Mouse (Mus musculus): Measurements from ENCODE around the gene Kcnq2.
A peak's percentile ranks its signal among the peaks of the same experiment; 100 is the strongest.

Kcnq2 gene

DNA sequence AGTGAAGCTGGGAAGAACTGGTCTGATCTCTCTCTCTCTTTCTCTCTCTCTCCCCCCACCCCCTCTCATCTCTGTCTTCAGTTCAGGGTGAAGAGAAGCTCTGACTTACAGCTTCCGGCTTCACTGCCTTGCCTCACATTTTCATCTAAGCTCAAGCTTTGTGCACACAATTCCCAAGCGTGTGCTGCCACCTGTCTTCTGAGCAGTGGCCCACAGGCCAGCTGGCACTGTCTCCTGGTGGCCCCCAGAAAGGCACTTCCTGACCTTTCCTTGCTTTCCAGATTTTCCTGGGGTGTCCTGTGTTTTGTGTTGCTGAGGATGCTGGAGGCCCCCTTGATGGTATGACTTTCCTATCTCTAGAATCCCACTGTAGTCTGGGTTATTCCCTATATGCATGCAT lies 31.0 kb downstream of the Kcnq2 start:
- no peak for DNase-seq (ENCODE audit: low read depth, low spot score)

DNA sequence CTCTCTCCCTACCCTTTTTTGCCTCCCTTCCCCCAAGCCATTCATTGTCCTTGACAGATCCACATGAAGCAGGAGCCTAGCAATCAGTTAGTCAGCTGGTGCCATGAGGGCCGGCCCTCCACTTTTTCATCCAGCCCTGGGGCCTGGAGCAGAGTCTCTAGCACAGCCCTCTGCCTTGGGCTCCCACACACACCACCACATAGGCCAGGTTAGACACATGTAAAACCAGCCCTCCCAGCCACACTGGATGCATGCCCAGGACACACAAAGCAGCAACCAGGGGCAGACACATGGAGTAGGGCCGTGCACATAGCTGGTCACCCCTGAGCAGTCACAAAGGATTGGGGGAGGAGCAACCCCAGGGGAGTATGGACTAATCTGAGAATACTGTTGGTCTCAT lies 32.9 kb downstream of the Kcnq2 start:
- no peak for DNase-seq (ENCODE audit: low read depth, low spot score)

DNA sequence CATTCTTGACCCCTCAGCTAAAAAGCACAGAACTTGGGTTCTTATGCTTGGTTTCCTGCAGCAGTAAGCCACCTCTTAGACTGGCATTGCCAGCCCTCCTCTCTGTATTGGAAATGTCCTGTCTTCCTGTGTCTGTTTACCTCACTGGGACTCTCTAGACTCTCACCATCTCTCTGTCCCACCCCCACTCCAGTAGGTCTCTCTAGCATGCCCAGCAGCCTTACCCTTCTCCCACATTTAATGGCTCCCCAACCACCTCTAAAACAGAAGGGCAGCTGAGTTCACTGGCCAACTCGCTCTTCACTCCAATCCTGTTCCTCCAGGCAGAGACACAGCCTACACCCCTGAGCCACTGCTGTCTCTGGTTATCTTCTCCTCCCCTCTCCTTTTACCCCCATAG lies 33.5 kb downstream of the Kcnq2 start:
- DNase-seq (ENCODE audit: low read depth, low spot score) = no peak

DNA sequence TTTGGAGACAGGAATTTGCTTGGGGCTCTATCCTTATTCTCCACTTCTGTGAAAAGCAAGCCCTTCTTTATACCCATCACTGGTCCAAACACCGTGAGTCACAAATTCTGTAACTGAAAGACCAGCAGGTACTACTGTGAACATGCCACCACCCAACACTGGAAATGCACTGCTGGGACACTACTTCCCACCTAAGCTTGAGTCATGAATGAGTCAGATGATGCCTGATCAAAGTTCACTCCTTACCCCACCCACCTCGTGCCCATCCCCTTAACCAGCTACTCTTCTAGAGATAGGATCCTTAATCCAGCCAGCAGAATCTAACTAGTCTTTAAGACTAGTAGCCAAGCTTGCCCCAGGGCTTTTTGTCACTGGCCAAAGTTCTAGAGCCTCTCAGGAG lies 35.0 kb downstream of the Kcnq2 start:
- DNase-seq (ENCODE audit: low read depth, low spot score) = no peak

DNA sequence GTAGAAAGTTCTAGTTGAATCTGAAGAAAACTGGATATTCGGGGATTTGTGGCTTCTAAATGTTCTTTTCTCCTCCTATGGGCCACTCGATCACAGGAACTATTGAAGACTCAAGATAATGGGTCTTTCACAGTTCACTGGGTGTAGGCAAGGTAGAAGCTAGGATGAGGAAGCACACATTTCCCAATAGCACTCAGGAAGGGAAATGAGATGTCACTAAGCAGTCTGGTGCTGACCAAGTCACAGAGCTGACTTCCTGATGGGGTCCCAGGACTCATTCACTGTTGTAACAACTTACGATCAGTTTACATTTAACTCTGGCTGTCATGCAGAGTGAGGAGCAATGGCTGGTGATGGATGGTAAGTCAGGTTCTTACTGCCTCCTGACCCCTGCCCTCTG lies 45.0 kb downstream of the Kcnq2 start:
- DNase-seq (ENCODE audit: low read depth, low spot score) = no peak

DNA sequence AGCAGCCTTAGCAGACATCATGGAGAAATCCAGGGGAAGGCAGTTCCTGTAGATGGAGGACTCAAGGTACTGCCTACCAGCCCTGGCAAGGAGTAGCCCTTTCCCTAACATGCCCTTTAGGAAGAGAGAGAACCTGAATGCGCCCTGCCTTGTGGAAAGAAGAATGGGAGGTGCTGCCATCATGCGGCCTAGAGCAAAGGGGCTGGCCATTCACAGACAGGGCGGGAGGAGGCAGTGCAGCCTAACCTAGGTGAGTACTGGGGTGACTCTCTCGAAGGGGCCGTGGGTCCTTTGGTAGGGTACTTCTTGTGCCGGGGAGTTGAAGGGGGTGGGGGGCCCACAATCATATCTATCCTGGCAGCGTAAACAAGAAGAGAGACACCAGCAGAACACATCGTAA lies 50.1 kb downstream of the Kcnq2 start:
- no peak for DNase-seq (ENCODE audit: low read depth, low spot score)

DNA sequence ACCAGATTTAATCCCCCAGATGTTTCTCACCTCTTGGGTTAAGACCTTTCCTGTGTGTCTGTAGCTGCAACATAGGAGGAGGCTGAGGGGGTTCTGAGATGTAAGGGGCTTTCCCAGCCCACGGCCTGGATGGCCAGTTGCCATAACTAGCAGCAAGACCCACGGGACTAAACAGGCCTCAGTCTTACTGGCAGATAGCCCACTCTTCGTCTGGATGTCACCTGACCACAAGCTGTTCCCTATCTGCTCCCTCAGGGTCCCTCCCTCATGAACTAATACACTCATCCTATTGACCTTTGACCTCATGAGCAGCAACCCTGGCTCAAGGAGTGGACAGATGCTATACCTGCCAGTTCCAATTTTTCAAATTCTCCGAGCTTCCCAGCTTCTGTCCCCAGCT lies 51.2 kb downstream of the Kcnq2 start:
- DNase-seq (ENCODE audit: low read depth, low spot score) = no peak

DNA sequence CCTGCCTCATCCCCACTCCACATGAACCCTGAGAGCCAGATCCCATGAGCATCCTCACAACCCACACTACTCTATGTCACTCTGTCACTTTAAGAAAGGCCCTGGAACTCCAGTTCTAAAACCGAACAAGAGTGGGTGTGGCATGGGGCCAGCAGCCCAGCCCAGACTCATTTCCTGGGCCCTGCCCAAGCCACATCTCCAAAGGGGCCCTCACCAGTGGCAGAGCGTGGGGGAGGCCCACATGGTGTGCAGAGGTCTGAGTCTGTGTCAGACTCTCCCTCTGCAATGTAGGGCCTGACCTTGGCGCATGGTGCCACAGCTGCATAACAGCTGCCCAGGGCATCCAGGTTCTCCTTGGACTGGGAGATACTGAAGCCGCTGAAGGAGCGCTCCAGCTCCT lies 54.2 kb downstream of the Kcnq2 start:
- no peak for DNase-seq (ENCODE audit: low read depth, low spot score)

DNA sequence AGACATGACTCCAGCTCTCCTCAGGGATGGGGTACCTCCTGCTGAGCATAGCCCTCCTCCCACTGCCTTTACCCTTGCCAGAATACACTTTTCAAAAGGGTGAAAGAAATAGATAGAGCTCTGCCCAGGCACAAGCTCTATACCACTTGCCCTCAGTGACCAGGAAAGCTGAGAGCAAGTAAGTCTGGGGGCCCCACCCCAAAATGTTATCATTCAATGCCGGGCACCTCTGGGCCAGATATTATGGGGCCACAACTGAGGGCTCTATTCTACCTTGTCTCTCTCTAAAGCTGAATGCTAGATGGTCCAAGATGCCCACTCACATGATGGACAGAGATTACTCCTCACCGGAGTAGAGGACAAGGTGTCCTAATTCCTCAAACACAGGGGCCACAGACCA lies 55.6 kb downstream of the Kcnq2 start:
- no peak for DNase-seq (ENCODE audit: low read depth, low spot score)

DNA sequence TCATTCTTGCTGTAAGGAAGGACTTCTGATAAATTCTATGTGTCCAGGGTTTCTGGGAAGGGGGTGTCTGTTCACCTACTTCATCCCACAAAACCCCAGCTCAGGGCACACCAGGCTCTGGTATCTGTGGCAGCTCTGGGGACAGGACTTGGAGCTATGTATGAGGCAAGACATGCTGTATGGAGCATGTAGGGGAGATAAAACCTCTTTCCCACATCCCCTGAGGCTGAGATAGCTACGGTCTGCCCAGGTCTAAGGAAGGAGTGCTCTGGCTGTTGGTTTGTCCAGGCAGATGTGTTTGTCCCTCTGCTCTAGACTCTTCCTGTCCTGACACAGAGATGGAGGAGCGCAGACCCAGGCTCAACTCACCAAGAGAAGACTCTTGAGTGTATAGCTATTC lies 56.2 kb downstream of the Kcnq2 start:
- no peak for DNase-seq (ENCODE audit: low read depth, low spot score)

DNA sequence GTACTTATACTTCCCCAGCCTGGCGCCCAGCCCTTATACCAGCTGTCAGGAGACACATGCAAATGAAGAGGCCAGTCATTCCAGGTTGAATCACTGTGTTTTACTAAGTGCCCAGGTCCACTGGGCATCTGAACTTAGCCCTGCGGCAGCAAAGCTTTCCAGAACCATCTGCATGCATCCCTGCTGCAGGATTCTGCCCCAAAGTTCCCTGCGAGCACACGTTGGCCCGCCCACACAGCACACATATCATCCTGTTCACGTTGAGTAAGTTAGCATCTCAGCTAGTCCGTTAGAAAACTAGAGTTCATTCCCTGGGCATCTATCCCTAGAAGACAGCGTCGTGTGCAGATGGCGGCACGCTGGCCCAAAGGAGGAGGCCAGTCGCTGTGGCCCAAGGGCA lies 59.6 kb downstream of the Kcnq2 start:
- no peak for DNase-seq (ENCODE audit: low read depth, low spot score)

DNA sequence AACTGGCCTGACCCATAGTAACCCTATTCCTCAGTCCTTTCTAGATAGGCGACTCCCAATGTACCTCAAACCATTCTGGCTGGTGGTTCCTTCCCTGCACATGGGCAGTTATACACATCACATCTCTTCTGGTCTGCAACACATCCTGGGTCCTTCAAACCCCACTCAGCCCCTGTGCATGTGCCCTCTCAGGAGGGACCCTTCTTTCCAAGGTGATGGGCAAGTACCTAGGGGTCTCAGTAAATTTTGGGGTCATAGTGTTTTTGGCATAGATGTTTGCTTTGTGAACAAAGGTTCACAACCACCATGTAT lies 62.7 kb downstream of the Kcnq2 start:
- no peak for DNase-seq (ENCODE audit: low read depth, low spot score)

DNA sequence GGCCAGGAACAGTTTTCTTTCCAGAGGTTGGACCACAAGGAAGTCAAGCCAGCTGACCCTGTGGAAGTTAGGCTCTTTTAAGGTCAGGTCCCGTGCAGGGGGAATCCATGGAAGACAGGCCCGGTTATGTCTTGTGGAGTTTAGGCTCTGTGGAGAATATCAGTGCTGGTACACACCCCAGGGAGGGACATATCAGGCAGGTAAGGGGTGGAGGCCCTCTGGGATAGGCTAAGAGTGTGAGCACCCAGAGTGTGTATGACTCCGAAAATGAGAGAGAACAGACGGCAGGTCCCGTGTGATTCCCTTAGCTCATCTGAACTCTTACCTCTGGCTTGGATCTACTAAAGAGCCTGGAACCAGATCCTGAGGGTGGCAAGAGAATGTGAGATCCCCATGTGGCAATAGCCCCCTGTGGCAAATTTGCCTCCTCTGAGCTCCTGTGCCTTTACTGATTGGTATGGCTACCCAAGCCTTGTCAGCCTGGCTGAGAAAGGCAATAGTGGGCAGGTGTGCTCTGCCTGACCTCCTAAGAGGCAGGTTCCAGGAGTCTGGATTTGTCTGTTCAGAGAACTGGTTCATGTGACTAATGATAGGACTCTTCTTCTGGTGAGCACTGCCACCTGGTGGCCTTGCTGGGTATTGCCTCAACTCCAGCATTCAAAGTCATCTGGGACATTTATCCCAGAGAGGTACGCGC lies 63.2 kb downstream of the Kcnq2 start:
- DNase-seq (ENCODE audit: low read depth, low spot score) = peak; percentile 67

DNA sequence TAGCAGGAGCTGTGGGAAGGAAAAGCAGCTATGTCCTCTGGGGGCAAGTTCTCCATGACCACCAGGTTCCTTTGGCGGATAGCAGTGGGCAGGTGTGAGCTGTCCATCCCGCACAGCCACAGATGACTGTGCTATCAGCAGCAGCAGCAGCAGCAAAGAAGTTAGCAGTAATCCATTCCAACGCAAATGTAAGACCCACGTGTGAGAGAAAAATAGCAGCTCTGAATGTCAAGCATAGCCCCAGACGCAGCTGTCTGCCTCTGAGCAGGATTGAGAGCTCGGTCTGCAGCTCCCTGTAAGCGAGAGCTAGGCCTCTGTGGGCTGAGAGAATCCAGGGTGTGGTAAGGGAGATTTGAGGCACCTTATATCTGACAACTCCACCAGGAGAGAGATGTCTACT lies 65.0 kb downstream of the Kcnq2 start:
- no peak for DNase-seq (ENCODE audit: low read depth, low spot score)

DNA sequence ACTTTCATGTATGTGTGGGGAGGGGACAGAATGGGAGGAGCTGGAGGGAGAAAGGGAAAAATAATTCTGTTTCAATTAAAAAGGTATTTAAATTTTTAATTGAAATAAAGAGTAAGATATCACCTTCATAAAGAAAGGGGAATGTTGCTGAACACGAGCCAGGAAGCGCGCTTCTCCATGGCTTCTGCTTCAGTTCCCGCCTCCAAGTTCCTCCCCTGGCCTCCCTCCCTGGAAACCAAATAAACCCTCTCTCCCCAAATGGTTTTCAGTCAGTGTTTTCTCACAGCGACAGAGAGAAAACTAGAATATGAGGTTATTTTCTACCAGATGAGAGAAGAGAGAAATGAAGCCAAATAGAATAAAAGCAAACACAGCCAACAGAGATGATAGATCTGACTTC lies 66.6 kb downstream of the Kcnq2 start:
- no peak for DNase-seq (ENCODE audit: low read depth, low spot score)

DNA sequence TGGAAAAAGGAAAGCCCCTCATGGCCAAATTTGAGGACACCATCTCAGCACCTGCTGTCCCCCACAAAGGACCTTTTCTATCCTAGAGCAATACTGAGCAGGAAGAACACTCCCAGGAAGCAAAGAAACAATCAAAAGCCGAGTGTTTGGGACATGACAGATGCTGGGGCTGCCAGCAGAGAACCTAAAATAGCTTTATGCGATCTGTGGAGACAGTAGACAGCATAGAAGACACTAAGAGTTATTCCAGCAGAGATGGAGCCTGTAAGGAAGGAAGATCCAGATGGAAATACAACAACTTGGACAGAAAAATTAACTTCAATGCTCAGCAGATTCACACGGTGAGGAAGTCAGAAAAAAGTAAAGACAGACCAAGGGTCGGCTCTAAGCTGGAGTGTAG lies 69.3 kb downstream of the Kcnq2 start:
- no peak for DNase-seq (ENCODE audit: low read depth, low spot score)

DNA sequence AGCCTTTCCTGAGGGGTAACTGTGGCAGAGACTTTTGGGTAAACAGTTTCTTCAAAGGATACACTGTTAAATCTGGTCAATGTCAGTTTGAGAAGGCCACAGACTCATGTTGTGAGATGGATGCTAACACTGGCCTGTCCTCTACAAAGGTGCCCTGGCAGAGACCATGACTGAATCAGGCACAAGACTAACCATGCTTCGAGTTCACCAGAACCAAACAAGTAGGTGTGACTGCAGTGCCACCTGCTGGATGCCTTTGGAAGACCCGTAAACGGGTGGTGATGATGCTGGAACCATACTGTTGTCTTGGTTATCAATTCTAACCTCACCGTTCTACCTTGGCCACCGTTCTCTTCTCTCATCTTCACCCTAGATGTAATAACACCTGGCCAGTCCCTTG lies 75.0 kb downstream of the Kcnq2 start:
- peak; percentile 33 for DNase-seq (ENCODE audit: low read depth, low spot score)

DNA sequence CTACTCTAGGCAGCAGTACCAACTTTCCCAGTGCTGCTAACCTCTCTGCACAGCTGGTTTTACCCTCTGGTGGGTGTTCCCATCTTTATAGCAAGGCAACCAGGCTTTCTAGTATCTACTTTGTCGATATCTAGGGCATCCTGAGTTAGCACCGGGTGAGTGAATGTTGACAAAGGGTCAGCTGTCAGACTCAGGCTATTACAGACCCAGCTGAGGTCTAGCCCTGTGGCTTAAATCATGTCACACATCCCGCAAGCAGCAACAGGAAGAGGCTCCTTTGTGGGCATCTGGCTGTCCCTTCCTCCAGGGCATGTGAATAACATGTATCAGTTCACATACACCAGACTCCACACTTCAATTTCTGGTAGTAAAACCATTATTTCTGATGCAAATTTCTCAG lies 76.9 kb downstream of the Kcnq2 start:
- DNase-seq (ENCODE audit: low read depth, low spot score) = no peak

DNA sequence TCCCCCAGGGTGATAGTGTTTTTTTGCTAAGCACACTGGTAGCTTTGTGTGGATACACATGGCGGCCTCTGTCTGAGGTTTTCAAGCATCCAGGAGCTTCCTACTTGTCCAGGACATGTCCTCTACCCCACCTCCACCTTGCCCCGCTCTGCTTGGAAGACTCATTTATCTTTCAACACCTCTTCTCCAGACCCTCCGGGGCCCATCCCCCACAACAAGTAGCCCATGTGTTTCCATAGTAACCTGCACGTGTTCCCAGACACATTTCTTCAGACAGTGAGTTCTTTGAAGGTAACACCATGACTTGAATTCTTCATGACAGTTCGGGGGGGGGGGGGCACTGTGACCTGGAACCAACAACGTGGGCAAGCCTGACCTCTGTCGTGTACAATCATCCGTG lies 77.8 kb downstream of the Kcnq2 start:
- no peak for DNase-seq (ENCODE audit: low read depth, low spot score)

DNA sequence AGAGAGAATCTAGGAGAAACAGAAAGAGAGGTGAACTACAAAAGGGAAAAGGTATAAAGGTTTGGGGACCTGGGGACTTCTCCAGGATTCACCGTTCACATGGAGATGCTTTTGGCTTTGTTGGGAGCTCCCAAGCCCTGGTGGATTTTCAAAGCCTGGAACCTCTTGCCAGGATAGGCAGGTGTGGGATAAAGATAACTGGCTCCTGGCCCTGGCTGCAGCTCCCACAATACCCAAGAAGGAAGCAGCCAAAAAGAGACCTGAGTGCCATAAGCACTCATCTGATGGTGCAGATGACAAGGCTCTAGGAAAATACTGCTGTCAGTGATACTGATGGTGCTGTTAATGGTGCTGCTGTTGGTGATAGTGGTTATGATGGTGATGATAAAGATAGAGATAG lies 82.9 kb downstream of the Kcnq2 start:
- DNase-seq (ENCODE audit: low read depth, low spot score) = no peak

DNA sequence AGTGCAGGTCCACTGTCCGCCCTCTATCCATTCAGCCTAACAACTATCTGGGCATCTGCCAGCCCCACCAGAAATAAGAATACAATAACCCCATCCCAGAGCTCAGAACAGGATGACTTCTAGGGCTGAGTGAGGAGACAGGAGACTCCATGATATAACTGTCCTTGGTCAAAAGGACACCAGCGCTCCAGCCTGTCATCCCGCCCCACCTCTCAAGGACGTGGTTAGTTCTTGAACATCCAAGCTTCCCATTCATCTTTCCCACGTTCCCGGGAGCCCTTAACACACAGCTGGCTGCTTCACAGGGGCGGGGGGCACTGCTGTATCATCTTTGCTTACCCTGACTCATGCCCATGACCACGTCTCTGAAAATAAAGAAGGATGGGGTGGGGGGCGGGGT lies 86.1 kb downstream of the Kcnq2 start:
- DNase-seq (ENCODE audit: low read depth, low spot score) = no peak

DNA sequence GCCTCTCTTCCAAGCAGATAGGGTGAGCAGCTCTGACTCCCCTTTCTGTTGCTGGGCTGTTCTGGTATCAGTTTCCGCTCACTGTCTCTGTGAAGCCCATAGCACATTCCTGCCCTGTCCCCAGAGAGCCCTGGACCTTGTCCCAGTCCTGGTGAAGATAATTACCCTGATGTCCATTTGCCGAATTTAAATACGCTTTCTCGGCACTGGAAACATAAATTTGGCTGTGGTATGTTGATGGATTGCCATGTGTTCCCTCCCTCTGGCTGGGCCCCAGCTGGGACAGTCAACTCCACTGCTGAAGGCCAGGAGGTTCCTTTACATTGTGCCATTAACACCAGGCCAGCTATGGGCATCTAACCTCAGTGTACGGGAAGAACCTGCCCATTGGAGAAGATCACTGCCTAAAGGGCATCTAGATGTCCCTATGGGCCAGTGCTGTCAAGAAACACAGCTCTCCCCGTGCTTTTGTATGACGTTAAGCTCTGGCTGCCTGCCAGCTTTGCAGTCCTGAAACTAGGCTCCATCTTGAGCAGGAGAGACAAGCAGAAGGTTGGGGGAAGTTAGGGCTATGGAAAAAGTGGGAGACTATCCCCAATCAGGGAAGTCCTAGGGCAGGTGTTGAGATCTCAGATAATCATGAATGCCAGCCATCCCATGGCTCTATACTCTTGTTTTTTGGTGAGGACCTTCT lies 86.7 kb downstream of the Kcnq2 start:
- no peak for DNase-seq (ENCODE audit: low read depth, low spot score)

DNA sequence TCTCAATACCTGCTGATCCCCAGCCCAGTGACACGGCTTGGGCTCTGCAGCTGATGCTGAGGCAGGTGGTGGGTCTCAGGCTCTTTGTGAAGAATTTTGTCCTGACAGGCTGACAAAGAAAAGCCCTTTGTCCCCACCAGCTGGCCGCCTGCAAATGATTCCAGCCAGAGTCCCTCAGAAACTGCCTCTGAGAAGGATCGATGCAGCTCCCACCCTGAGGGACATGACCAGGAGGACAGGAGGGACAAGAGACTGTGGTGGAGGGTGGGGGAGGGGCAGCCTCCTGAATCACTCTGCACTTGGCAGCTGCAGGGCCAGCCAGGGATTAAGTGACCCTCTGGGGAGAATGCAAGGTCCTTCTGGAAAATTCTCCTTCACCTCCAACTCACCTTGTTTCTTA lies 91.1 kb downstream of the Kcnq2 start:
- DNase-seq (ENCODE audit: low read depth, low spot score) = no peak

DNA sequence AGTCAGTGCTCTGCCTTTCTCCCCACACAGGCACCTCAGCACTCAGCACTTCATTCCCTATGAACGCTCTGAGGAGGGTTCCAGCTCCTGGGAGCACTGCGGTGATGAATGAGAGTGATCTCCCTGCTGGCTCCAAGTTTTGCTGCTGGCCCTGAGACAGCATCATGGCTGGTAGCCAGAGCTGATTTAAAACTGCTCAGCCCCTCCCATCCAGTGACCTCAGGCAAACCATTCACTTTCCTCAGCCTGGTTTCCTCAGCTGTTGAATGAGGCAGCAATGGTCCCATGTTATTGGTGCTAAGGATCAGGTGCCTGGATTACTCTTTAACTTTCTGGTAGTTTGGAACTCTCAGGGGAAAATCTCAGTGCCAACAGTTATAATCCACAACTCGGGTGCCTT lies 91.7 kb downstream of the Kcnq2 start, which contains the start of gene Chrna4:
Gene Chrna4 (minus strand): TSS at position 110 of the 400 bp plus-strand sequence.
- DNase-seq (ENCODE audit: low read depth, low spot score) = peak; percentile 13

Data from skeletal muscle tissue, adult 2 months (tissue).